Comparison of ENCODE assay signal across 18 mouse cellular contexts in genomic region chr8:84520999-84521398, GRCm38 (mm10).
A peak's percentile ranks its signal among the peaks of the same experiment; 100 is the strongest.
DNase-seq lines count a peak whose midpoint lies in the region; ATAC-seq and TF ChIP-seq lines count a peak whose summit lies in the region.
"Had no signal": no experiment of that assay in that cellular context is flagged by ENCODE, and none has a peak within 500 bp of the region (broad histone marks: within the 10 kb centered on the region; RNA-seq: fewer than 3 reads in every experiment).

No protein-coding gene starts in this region.

- no peaks in the 10 kb centered on the region for H3K9me3 ChIP-seq in forebrain, embryonic 15.5 days
- H3K9me3 ChIP-seq in forebrain, embryonic 11.5 days (ENCODE audit: control insufficient read depth, low read length), result no peaks in the 10 kb centered on the region
- H3K9me3 ChIP-seq in neural tube, embryonic 14.5 days (ENCODE audit: control insufficient read depth, low read length), result 0 out of 2 replicates have a peak, but pooled peaks cover 3% of the 10 kb centered on the region
- H3K9me3 ChIP-seq: neural tube, embryonic 12.5 days had no signal

- DNase-seq in forebrain, embryonic 11.5 days (ENCODE audit: low spot score), result no peak
- DNase-seq in left cerebral cortex, postnatal 4 days, result peak; percentile 54
- DNase-seq in left cerebral cortex, postnatal 14 days (ENCODE audit: low spot score in 2 of 2), result no peak
- DNase-seq in brain, embryonic 14.5 days (ENCODE audit: low read depth), result peak; percentile 76
- DNase-seq in kidney, adult 11 months, result no peak
- DNase-seq: gastrocnemius, adult 2 months; heart, postnatal 14 days; kidney, adult 8-10 months; kidney, postnatal 25 days; lung, adult 18-20 months; spleen, adult 18-20 months had no signal

- H3K4me2 ChIP-seq in forebrain, embryonic 15.5 days (replicated peaks), result no peak overlapping the region
- no peak overlapping the region for H3K4me2 ChIP-seq in forebrain, embryonic 11.5 days (ENCODE audit: low read depth, low read length, severe bottlenecking)
- no peak overlapping the region for H3K4me2 ChIP-seq in neural tube, embryonic 14.5 days (ENCODE audit: low read depth, low read length)
- H3K4me2 ChIP-seq: liver, embryonic 11.5 days; neural tube, embryonic 12.5 days had no signal

- TF ChIP-seq CTCF in brain, embryonic 14.5 days (IDR thresholded peaks at IDR 0.05; ENCODE audit: borderline replicate concordance, extremely low read depth, insufficient read depth, insufficient read length), result no peak

- peaks cover 20% of the 10 kb centered on the region for H3K4me1 ChIP-seq in forebrain, embryonic 15.5 days
- no peaks in the 10 kb centered on the region for H3K4me1 ChIP-seq in forebrain, embryonic 11.5 days (replicated peaks; ENCODE audit: control insufficient read depth, insufficient read depth, low read length)
- no peaks in the 10 kb centered on the region for H3K4me1 ChIP-seq in neural tube, embryonic 14.5 days (ENCODE audit: control insufficient read depth, insufficient read depth, low read length)
- H3K4me1 ChIP-seq: embryonic facial prominence, embryonic 10.5 days; neural tube, embryonic 12.5 days had no signal

- intact Hi-C loops in left cerebral cortex, postnatal 4 days (cut with DNase I), result no loop called here
- intact Hi-C loops in left cerebral cortex, postnatal 14 days (cut with DNase I), result no loop called here

- H3K9ac ChIP-seq in forebrain, embryonic 15.5 days (replicated peaks), result no peak overlapping the region
- H3K9ac ChIP-seq in forebrain, embryonic 11.5 days (ENCODE audit: low read length), result no peak overlapping the region
- no peak overlapping the region for H3K9ac ChIP-seq in neural tube, embryonic 14.5 days (replicated peaks; ENCODE audit: low read depth, low read length)
- H3K9ac ChIP-seq: neural tube, embryonic 12.5 days had no signal

- ATAC-seq in forebrain, embryonic 15.5 days (replicated peaks), result no peak
- no peak for ATAC-seq in forebrain, embryonic 11.5 days (replicated peaks; ENCODE audit: low FRiP score)
- ATAC-seq in neural tube, embryonic 14.5 days (ENCODE audit: low read depth), result no peak
- ATAC-seq: inflammation-experienced regulatory T-cells, adult 6 months had no signal

- 27% methylated on average over 2 of the region's 2 CpGs for WGBS in forebrain, embryonic 15.5 days
- WGBS in forebrain, embryonic 11.5 days, result 78% methylated on average over 2 of the region's 2 CpGs
- 46% methylated on average over 2 of the region's 2 CpGs for WGBS in neural tube, embryonic 14.5 days

- no peak for TF ChIP-seq POLR2A in brain, embryonic 14.5 days (IDR thresholded peaks at IDR 0.05; ENCODE audit: borderline replicate concordance, extremely low read depth, insufficient read depth, insufficient read length, poor library complexity, severe bottlenecking)

- peak overlapping the region; percentile 67 for H3K27ac ChIP-seq in forebrain, embryonic 15.5 days (replicated peaks)
- no peak overlapping the region for H3K27ac ChIP-seq in forebrain, embryonic 11.5 days (ENCODE audit: low read depth, low read length)
- H3K27ac ChIP-seq in neural tube, embryonic 14.5 days (ENCODE audit: low read depth, low read length), result peak overlapping the region; percentile 29; the same call in 1 of the 2 replicates
- H3K27ac ChIP-seq: embryonic facial prominence, embryonic 10.5 days; heart, embryonic 10.5 days; neural tube, embryonic 12.5 days had no signal

- no peaks in the 10 kb centered on the region for H3K27me3 ChIP-seq in forebrain, embryonic 15.5 days
- H3K27me3 ChIP-seq in forebrain, embryonic 11.5 days (ENCODE audit: control insufficient read depth, insufficient read depth, low read length), result no peaks in the 10 kb centered on the region
- no peaks in the 10 kb centered on the region for H3K27me3 ChIP-seq in neural tube, embryonic 14.5 days (ENCODE audit: control insufficient read depth, insufficient read depth, low read length)
- H3K27me3 ChIP-seq: neural tube, embryonic 12.5 days had no signal

- peaks cover 7% of the 10 kb centered on the region; the same call in 1 of the 2 replicates for H3K36me3 ChIP-seq in forebrain, embryonic 15.5 days
- no peaks in the 10 kb centered on the region for H3K36me3 ChIP-seq in forebrain, embryonic 11.5 days (ENCODE audit: control insufficient read depth, insufficient read depth, low read length)
- peaks cover 10% of the 10 kb centered on the region; the same call in 1 of the 2 replicates for H3K36me3 ChIP-seq in neural tube, embryonic 14.5 days (ENCODE audit: control insufficient read depth, insufficient read depth, low read length)
- H3K36me3 ChIP-seq: embryonic facial prominence, embryonic 10.5 days; heart, embryonic 10.5 days had no signal

- H3K4me3 ChIP-seq in forebrain, embryonic 15.5 days, result no peak overlapping the region
- H3K4me3 ChIP-seq in forebrain, embryonic 11.5 days (ENCODE audit: low read depth, low read length), result no peak overlapping the region
- H3K4me3 ChIP-seq in neural tube, embryonic 14.5 days (ENCODE audit: low read depth, low read length), result no peak overlapping the region
- H3K4me3 ChIP-seq: embryonic facial prominence, embryonic 10.5 days; gastrocnemius, adult 2 months; heart, embryonic 10.5 days; neural tube, embryonic 12.5 days had no signal

Comparison
In these comparisons a context has a peak if more than half of its experiments do, and no peak if none do; other contexts are left out.
1. DNase-seq: peak in left cerebral cortex, postnatal 4 days (single experiment) and brain, embryonic 14.5 days (single experiment); none in forebrain, embryonic 11.5 days (single experiment), left cerebral cortex, postnatal 14 days (0 of 2) and kidney, adult 11 months (single experiment).